Mouse (Mus musculus) liver, embryonic 11.5 days (tissue): ENCODE results near the gene Neurl4. TPM values are rescaled to one million over a fixed set of nuclear protein-coding genes. Genes with fewer than 3 reads are reported as not detected.

Experiments
- ATAC-seq: fragments of 200-750 bp; cut with Nextera tagmentation; replicated peaks from 2 replicates; pipeline ENCODE4 v1.8.0; 2017; ENCODE audit warnings: moderate number of reproducible peaks, mild to moderate bottlenecking, moderate TSS enrichment, moderate library complexity; ENCODE audit not compliant: low FRiP score
- DNase-seq: peaks from one replicate; pipeline ENCODE4 v3.0.0-alpha.2; 2017; ENCODE audit warnings: low spot score
- H3K27ac ChIP-seq: fragments of 300-500 bp; sonication (generic); 2 replicates; pipeline ENCODE4 v1.5.1; 2014; ENCODE audit warnings: mild to moderate bottlenecking, low read depth, low read length, control low read depth
- H3K27me3 ChIP-seq: fragments of 300-500 bp; sonication (generic); replicated peaks from 2 replicates; pipeline ENCODE4 v1.6.1; 2014; ENCODE audit warnings: low read length, mixed read lengths; ENCODE audit not compliant: control insufficient read depth, insufficient read depth
- H3K36me3 ChIP-seq: fragments of 300-500 bp; sonication (generic); 2 replicates; pipeline ENCODE4 v1.6.1; 2014; ENCODE audit warnings: mild to moderate bottlenecking, low read length, moderate library complexity, mixed read lengths; ENCODE audit not compliant: control insufficient read depth, insufficient read depth
- H3K4me1 ChIP-seq: fragments of 300-500 bp; sonication (generic); replicated peaks from 2 replicates; pipeline ENCODE4 v1.6.1; 2014; ENCODE audit warnings: low read length, mixed read lengths; ENCODE audit not compliant: control insufficient read depth, insufficient read depth
- H3K4me2 ChIP-seq: fragments of 300-500 bp; sonication (generic); 2 replicates; pipeline ENCODE4 v1.6.1; 2014; ENCODE audit warnings: mild to moderate bottlenecking, control low read depth, moderate library complexity
- H3K4me3 ChIP-seq: fragments of 300-500 bp; sonication (generic); 2 replicates; pipeline ENCODE4 v1.5.1; 2014; ENCODE audit warnings: low read depth, low read length, control low read depth
- H3K9ac ChIP-seq: fragments of 300-500 bp; sonication (generic); 2 replicates; pipeline ENCODE4 v1.6.1; 2014; ENCODE audit warnings: low read depth, low read length, control low read depth
- H3K9me3 ChIP-seq: fragments of 300-500 bp; sonication (generic); 2 replicates; pipeline ENCODE4 v1.6.1; 2016; ENCODE audit warnings: low read length, inconsistent platforms, mixed read lengths; ENCODE audit not compliant: control insufficient read depth
- WGBS: fragments of 180-500 bp; shearing (Covaris S2); extraction: QIAGEN DNeasy Blood & Tissue Kit; methylation state at CpG from one replicate; pipeline ENCODE4 v1.1.7; 2014; 5-methylcytosine and 5-hydroxymethylcytosine counted together
- polyA plus RNA-seq: library from polyadenylated mRNA; unstranded; fragments of >200 nt; fragmentation: Nextera tagmentation; extraction: Ambion mirVana; gene quantifications from 2 replicates; pipeline ENCODE4 v1.2.1, GENCODE M21; 2014

The Neurl4 gene
- polyA plus RNA-seq, 1 experiment from 2014 or later, result 10.5 TPM

DNA sequence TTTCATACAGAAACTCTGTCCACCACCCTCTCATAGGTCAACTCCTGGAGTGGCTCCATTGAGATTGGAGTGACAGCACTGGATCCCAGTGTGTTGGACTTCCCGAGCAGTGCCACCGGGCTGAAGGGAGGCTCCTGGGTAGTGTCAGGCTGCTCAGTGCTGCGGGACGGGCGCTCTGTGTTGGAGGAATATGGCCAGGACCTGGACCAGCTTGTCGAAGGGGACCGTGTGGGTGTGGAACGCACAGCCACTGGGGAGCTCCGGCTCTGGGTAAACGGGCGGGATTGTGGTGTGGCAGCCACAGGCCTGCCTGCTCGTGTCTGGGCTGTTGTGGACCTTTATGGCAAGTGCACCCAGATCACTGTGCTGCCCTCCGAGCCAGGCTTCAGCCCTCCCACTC lies 2.1 kb downstream of the Neurl4 start:
- H3K4me3 ChIP-seq, result peak overlapping the region; percentile 85
- peak overlapping the region; percentile 91 for H3K9ac ChIP-seq
- no peaks in the 10 kb centered on the region for H3K27me3 ChIP-seq
- DNase-seq, result no peak
- no peaks in the 10 kb centered on the region for H3K9me3 ChIP-seq
- WGBS, result 84% methylated on average over 13 of the region's 13 CpGs
- H3K4me2 ChIP-seq, result peak overlapping the region; percentile 94
- 0 out of 2 replicates have a peak overlapping the region, but pooled peaks have one; percentile 1 for H3K27ac ChIP-seq
- no peak for ATAC-seq
- H3K4me1 ChIP-seq, result peaks cover 21% of the 10 kb centered on the region
- H3K36me3 ChIP-seq, result peaks cover 44% of the 10 kb centered on the region

DNA sequence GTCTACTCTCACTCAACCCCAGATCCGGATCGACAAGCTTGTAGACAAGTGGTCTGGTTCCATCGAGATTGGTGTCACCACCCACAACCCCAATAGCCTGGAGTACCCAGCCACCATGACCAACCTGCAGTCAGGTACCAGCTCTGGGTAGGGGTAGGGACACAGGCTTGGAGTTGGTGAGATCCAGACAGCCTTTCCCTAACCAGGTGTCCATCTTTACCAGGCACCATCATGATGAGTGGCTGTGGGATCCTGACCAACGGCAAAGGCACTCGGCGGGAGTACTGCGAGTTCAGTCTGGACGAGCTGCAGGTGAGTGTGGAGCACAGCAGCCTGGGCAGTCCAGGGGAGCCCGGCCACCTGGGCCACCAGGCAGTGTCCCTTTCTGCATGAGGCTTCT lies 3.4 kb downstream of the Neurl4 start:
- H3K36me3 ChIP-seq, result peaks cover 57% of the 10 kb centered on the region
- no peak for ATAC-seq
- 0 out of 2 replicates have a peak overlapping the region, but pooled peaks have one; percentile 3 for H3K4me3 ChIP-seq
- H3K4me2 ChIP-seq, result no peak overlapping the region
- H3K9ac ChIP-seq, result no peak overlapping the region
- no peak overlapping the region for H3K27ac ChIP-seq
- H3K4me1 ChIP-seq, result peaks cover 16% of the 10 kb centered on the region
- DNase-seq, result no peak
- H3K9me3 ChIP-seq, result no peaks in the 10 kb centered on the region
- WGBS, result 94% methylated on average over 9 of the region's 9 CpGs
- no peaks in the 10 kb centered on the region for H3K27me3 ChIP-seq

DNA sequence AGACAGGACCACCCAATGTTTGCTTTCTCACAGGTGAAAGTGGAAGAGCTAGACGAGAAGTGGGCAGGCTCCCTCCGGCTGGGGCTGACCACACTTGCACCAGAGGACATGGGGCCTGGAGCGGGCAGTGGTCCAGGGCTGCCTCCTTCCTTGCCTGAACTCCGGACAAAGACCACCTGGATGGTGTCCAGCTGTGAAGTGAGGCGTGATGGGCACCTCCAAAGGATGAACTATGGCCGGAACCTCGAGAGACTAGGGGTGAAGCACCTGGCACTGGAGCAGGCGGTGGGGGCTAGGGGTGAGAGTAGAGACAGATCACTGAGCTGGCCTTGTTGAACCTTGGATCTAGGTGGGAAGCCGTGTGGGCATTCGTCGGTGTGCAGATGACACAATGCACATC lies 7.8 kb downstream of the Neurl4 start:
- H3K9ac ChIP-seq, result no peak overlapping the region
- ATAC-seq (no peak), DNase-seq (no peak)
- 95% methylated on average over 11 of the region's 11 CpGs for WGBS
- no peaks in the 10 kb centered on the region for H3K9me3 ChIP-seq
- H3K36me3 ChIP-seq, result peaks cover 79% of the 10 kb centered on the region
- H3K27ac ChIP-seq, result no peak overlapping the region
- H3K4me3 ChIP-seq, result peak overlapping the region; percentile 6; the same call in 1 of the 2 replicates
- no peak overlapping the region for H3K4me2 ChIP-seq
- H3K27me3 ChIP-seq, result no peaks in the 10 kb centered on the region
- H3K4me1 ChIP-seq, result no peaks in the 10 kb centered on the region

DNA sequence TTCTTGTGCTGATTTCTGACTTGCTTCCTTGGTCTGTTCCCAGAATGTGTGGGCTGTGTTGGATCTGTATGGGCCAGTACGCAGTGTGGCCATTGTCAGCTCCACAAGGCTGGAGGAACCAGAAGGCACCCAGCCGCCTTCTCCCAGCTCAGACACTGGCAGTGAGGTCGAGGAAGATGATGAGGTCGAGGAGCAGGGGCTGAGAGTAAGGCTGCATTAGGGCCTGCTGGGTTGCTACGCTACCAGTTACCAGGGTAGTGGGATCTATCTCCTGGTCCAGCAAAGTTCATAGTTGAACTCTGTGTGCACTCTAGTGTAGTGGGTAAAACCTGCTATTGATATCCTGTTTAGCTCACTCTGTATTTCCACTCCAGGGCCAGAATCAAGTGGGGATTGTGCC lies 8.3 kb downstream of the Neurl4 start:
- 90% methylated on average over 5 of the region's 5 CpGs for whole genome bisulfite sequencing
- DNase-seq (no peak), ATAC-seq (no peak)
- Histone ChIP-seq H3K27me3 (no peaks in the 10 kb centered on the region), H3K36me3 (peaks cover 74% of the 10 kb centered on the region), H3K4me2 (no peak overlapping the region), H3K4me1 (no peaks in the 10 kb centered on the region), H3K9me3 (no peaks in the 10 kb centered on the region), H3K4me3 (no peak overlapping the region), H3K9ac (no peak overlapping the region), H3K27ac (no peak overlapping the region)

DNA sequence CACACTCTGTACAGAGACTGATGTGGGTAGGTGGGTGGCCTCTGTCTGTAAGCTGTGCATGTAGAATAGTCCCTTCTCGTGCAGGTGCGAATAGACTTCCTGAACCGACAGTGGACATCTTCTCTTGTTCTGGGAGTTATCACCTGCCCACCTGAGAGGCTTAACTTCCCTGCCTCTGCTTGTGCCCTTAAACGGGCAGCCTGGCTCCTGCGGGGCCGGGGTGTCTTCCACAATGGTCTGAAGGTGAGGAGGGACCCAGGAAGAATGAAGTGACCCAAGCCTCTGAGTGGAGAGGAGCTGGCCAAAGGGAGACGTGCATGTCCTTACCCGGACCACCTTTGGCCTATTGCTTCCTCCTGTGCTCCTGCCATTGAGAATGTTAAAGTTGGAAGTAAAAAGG lies 9.3 kb downstream of the Neurl4 start:
- H3K9ac ChIP-seq, result no peak overlapping the region
- DNase-seq, result no peak
- H3K4me3 ChIP-seq, result no peak overlapping the region
- no peak overlapping the region for H3K4me2 ChIP-seq
- 94% methylated on average over 8 of the region's 8 CpGs for WGBS
- peaks cover 5% of the 10 kb centered on the region for H3K4me1 ChIP-seq
- H3K9me3 ChIP-seq, result no peaks in the 10 kb centered on the region
- H3K27me3 ChIP-seq, result no peaks in the 10 kb centered on the region
- H3K36me3 ChIP-seq, result peaks cover 71% of the 10 kb centered on the region
- no peak for ATAC-seq
- no peak overlapping the region for H3K27ac ChIP-seq

DNA sequence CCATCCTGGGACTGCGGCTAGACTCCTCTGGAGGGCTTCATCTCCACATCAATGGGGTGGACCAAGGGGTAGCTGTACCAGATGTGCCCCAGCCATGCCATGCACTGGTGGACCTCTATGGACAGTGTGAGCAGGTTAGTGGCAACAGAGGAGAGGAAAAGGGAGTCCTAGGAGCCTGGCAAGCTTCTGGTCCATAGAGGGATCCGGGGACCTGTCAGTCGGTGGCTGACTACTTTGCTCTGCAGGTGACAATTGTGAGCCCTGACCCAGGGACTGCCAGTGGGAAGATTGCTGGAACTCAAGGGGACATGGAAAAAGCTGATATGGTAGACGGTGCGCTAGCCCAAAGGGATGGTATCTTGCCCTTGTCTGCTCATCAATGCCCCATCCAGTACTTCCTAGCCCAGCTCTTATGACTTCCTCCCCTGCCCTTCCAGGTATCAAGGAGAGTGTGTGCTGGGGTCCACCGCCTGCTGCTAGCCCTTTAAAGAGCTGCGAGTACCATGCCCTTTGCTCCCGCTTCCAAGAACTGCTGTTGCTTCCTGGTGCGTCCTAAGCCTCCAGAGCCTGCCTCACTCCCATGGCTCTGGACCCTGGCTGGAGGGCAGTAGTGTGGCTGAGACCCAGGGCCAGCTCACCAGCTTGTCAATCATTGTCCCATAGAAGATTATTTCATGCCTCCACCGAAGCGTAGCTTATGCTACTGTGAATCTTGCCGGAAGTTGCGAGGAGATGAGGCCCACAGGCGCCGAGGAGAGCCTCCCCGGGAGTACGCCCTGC lies 10.1 kb downstream of the Neurl4 start:
- Histone ChIP-seq H3K9me3 (no peaks in the 10 kb centered on the region), H3K4me1 (peaks cover 13% of the 10 kb centered on the region), H3K36me3 (peaks cover 69% of the 10 kb centered on the region), H3K27me3 (no peaks in the 10 kb centered on the region), H3K27ac (no peak overlapping the region), H3K4me2 (no peak overlapping the region), H3K4me3 (no peak overlapping the region), H3K9ac (no peak overlapping the region)
- DNase-seq (no peak), ATAC-seq (no peak)
- WGBS, result 89% methylated on average over 17 of the region's 17 CpGs

DNA sequence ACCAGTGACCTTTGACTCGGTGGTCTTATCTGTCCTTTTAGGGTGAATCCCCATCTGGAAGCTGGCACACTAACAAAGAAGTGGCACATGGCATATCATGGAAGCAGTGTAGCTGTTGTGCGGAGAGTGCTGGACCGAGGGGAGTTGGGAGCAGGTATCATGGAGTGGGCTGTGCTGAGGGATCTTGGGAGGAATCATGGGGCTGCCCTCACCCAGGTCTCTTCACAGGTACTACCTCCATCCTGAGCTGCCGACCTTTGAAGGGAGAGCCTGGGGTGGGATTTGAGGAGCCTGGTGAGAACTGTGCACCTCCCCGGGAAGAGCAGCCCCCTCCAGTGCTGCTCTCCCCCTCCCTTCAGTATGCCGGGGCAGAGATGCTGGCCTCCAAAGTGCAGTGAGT lies 10.8 kb downstream of the Neurl4 start:
- H3K4me2 ChIP-seq, result no peak overlapping the region
- no peak overlapping the region for H3K4me3 ChIP-seq
- H3K9me3 ChIP-seq, result no peaks in the 10 kb centered on the region
- 90% methylated on average over 6 of the region's 6 CpGs for WGBS
- H3K27ac ChIP-seq, result no peak overlapping the region
- no peak overlapping the region for H3K9ac ChIP-seq
- H3K27me3 ChIP-seq, result no peaks in the 10 kb centered on the region
- peaks cover 68% of the 10 kb centered on the region for H3K36me3 ChIP-seq
- ATAC-seq (no peak), DNase-seq (no peak)
- H3K4me1 ChIP-seq, result peaks cover 18% of the 10 kb centered on the region

DNA sequence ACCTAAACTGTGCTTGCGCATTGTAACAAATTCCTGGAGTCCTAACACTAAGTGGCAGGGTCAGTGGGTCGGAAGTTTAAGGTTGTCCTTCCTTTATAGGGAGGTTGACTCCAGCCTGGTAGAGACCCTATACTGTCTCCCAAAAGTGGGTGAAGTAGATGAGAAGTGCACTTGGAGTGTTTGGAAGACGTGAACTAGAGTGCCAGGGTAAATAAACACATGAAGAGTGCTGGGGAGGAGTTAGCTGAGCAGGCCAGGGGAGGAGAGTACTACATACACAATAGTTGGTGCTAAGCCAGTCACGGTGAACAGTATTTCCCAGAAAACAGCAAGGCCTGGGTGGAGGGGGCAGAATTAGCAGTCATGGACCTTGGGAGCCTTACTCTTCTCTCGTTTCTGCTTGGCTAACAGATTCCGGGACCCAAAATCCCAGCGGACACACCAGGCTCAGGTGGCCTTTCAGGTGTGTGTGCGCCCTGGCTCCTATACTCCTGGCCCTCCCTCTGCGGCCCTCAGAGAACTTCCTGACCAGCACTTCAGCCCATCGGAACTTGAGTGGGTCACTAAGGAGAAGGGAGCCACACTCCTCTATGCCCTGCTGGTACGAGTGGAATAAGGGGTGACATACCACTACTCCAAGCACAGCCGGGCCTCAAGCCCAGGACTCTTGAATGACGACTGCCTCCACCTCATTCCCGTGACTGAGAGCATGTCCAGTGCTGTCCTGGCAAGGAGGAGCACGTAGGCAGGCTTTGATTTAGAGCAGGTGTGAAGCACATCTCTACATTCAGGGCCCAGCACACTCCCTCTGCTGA lies 12.1 kb downstream of the Neurl4 start:
- peak overlapping the region; percentile 94 for H3K4me3 ChIP-seq
- H3K9ac ChIP-seq, result peak overlapping the region; percentile 90
- 78% methylated on average over 15 of the region's 15 CpGs for WGBS
- H3K36me3 ChIP-seq, result peaks cover 68% of the 10 kb centered on the region
- peaks cover 27% of the 10 kb centered on the region for H3K4me1 ChIP-seq
- H3K4me2 ChIP-seq, result peak overlapping the region; percentile 96
- H3K27me3 ChIP-seq, result no peaks in the 10 kb centered on the region
- no peaks in the 10 kb centered on the region for H3K9me3 ChIP-seq
- peak overlapping the region; percentile 96 for H3K27ac ChIP-seq
- DNase-seq, result no peak
- ATAC-seq, result no peak
